Mouse (Mus musculus) leukemia stem cell, adult 10-12 weeks (primary cell): ENCODE measurements around the gene Cma1. TPM values are rescaled to one million over a fixed set of nuclear protein-coding genes. Genes with fewer than 3 reads are reported as not detected.

Experiments used
- polyA plus RNA-seq: library from polyadenylated mRNA; stranded (reverse); fragments of >175 nt; gene quantifications from 2 replicates; pipeline ENCODE4 v1.2.3, GENCODE M21; 2012; ENCODE audit warnings: low replicate concordance

Cma1 gene
- polyA plus RNA-seq, result 0.23 and 0.34 TPM in 2 replicates

GRCm38 (mm10) chr14:55944575-55944974 is at the start of gene Cma1:
Gene Cma1 (minus strand): TSS chr14:55944675.

GRCm38 (mm10) chr14:55950346-55951030 is 6.0 kb upstream of the Cma1 start, which contains the start of gene Cma2:
Gene Cma2 (plus strand): TSS chr14:55950980.

GRCm38 (mm10) chr14:55899701-55900413 is 44.6 kb downstream of the Cma1 start, which contains the start of gene Sdr39u1:
Gene Sdr39u1 (minus strand): TSS chr14:55900293.

Other genes with a start within 250 kb of the Cma1 start
- 4.5 and 11.0 TPM in 2 replicates for gene Tgm1, start 230.7 kb downstream of the Cma1 start, polyA plus RNA-seq
- gene Rabggta, start 222.4 kb downstream of the Cma1 start, polyA plus RNA-seq, result 8.7 and 22.8 TPM in 2 replicates
- 4.0 and 4.2 TPM in 2 replicates for gene Dhrs1, start 199.0 kb downstream of the Cma1 start, polyA plus RNA-seq
- gene Nop9, start 199.0 kb downstream of the Cma1 start, polyA plus RNA-seq, result 57.8 and 83.1 TPM in 2 replicates
- gene Cideb, start 186.2 kb downstream of the Cma1 start, polyA plus RNA-seq, result not detected in 2 replicates
- 0.20 TPM in 1 of 2 replicates, not detected in the other for gene Ltb4r2, start 183.2 kb downstream of the Cma1 start, polyA plus RNA-seq
- gene Ltb4r1, start 178.7 kb downstream of the Cma1 start, polyA plus RNA-seq, result 1.1 and 3.8 TPM in 2 replicates
- gene Adcy4, start 160.6 kb downstream of the Cma1 start, polyA plus RNA-seq, result 1.5 and 1.8 TPM in 2 replicates
- gene Ripk3, start 155.8 kb downstream of the Cma1 start, polyA plus RNA-seq, result 54.1 and 55.8 TPM in 2 replicates
- gene Nfatc4, start 121.5 kb downstream of the Cma1 start, polyA plus RNA-seq, result 0.20 and 0.88 TPM in 2 replicates
- 0.07 and 0.18 TPM in 2 replicates for gene Nynrin, start 90.7 kb downstream of the Cma1 start, polyA plus RNA-seq
- not detected in 2 replicates for gene Cbln3, start 60.3 kb downstream of the Cma1 start, polyA plus RNA-seq
- 8.0 and 11.3 TPM in 2 replicates for gene Khnyn, start 59.7 kb downstream of the Cma1 start, polyA plus RNA-seq
- 7.5 and 10.8 TPM in 2 replicates for gene Sdr39u1, start 44.4 kb downstream of the Cma1 start, polyA plus RNA-seq
- not detected in 2 replicates for gene Cma2, start 6.3 kb upstream of the Cma1 start, polyA plus RNA-seq
- gene Mcpt1, start 73.3 kb upstream of the Cma1 start, polyA plus RNA-seq, result 0.35 TPM in 1 of 2 replicates, not detected in the other
- not detected in 2 replicates for gene Mcpt9, start 85.8 kb upstream of the Cma1 start, polyA plus RNA-seq
- gene Mcpt2, start 97.4 kb upstream of the Cma1 start, polyA plus RNA-seq, result not detected in 2 replicates
- 0.75 TPM in 1 of 2 replicates, not detected in the other for gene Mcpt4, start 117.6 kb upstream of the Cma1 start, polyA plus RNA-seq
- 0.30 and 0.51 TPM in 2 replicates for gene Mcpt8, start 140.6 kb upstream of the Cma1 start, polyA plus RNA-seq
- gene Ctsg, start 157.9 kb upstream of the Cma1 start, polyA plus RNA-seq, result 0.55 and 0.97 TPM in 2 replicates
- not detected in 2 replicates for gene Gzme, start 175.9 kb upstream of the Cma1 start, polyA plus RNA-seq
- not detected in 2 replicates for gene Gzmd, start 187.9 kb upstream of the Cma1 start, polyA plus RNA-seq
- not detected in 2 replicates for gene Gzmg, start 214.9 kb upstream of the Cma1 start, polyA plus RNA-seq
- gene Gzmn, start 229.9 kb upstream of the Cma1 start, polyA plus RNA-seq, result not detected in 2 replicates